Mouse (Mus musculus): ENCODE measurements around the gene Xpc. TPM values are rescaled to one million over a fixed set of nuclear protein-coding genes. Genes with fewer than 3 reads are reported as not detected.
A peak's percentile ranks its signal among the peaks of the same experiment; 100 is the strongest.

Gene Xpc
- polyA plus RNA-seq (2012; rRNA removed), result 14.0 and 16.1 TPM in 2 replicates

DNA sequence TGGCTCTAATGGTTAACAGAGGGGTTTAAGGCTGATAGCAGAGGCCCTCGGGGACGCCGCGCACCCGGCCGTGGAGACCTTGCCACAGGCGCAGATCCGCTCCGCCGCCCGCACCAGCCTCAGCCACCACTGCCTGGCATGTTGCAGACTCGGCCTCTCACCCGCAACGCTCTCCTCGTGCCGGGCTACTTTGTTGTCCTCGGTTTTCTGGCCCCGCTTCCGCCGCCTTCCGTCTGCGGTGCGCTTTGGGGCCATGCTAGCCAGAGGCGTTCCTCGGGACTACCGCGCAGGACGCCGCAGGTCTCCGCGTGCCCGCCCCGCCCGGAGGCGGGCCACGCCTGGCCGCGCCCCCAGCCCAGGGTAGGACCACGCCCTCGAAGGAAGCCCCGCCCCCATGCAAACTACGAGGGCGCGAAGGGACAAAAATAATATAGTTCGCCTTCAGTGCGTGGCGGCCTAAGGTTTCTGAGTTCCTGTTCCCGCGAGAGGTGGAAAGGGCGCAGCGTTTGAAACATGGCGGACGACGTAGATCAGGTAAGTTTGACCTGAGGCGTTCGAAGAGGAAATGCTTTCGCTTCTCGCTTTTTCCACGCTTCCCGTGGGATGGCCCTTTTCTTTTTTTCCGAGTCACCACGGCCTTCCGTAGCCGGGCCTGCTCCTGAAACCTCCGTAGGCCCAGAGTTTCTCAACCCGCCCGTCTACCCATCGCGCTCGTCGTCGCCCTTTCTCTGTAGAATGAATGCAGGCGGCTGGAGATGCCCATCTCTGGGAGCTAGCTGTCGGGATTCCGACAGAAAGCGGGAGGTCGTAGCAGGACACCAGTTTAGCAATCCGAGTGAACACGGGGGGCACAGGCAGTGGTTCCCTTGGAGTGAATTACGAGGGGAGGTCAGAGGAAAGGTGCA lies at the start of gene Xpc, which contains the start of gene Lsm3:
Gene Xpc, minus strand, starts transcription at position 344 of the 905 bp plus-strand sequence.
Gene Lsm3, plus strand, starts transcription at position 384 of the 905 bp plus-strand sequence.
- peak; percentile 95 to 100 for DNase-seq (ENCODE audit: extremely low spot score in 1 of 2, low spot score in 1 of 2)

DNA sequence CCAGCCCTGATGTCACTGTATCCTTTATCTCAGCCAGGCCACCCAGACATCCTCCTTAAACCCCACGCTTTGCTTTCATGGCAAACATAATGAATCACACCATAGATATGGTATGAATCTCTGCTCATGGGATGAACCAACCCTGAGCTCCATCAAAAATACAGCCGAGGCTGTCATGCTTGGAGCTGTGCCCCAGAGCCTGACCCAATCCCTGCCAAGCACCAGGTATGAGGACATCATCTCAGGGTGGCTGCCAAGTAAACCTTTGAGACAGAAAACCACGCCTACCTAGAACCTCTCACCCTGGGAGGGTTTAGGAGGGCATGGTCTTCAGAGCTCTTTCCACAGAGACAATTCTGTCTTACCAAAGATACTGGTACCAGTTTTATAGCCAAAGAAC lies 47.3 kb upstream of the Xpc start:
- DNase-seq (ENCODE audit: extremely low spot score in 1 of 2, low spot score in 1 of 2), result no peak

DNA sequence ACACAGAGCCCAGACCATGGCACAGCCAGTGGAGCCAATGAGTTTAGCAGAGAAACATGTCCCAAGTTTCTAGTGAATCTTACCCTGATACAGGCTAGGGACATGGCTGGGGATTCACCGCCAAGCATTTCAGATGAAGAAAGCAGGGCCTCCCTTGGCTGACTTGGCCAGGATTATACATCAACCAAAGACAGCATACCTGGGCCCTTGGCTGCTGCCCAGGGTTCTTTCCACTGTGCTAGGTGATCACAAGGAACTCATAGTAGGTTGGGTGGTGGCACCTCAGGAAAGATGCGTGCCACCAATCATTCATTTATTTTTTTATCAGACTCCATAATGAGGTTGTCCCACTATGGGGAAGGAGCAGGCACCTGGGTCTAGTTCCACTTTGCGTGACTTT lies 44.5 kb upstream of the Xpc start:
- no peak for DNase-seq (ENCODE audit: extremely low spot score in 1 of 2, low spot score in 1 of 2)

DNA sequence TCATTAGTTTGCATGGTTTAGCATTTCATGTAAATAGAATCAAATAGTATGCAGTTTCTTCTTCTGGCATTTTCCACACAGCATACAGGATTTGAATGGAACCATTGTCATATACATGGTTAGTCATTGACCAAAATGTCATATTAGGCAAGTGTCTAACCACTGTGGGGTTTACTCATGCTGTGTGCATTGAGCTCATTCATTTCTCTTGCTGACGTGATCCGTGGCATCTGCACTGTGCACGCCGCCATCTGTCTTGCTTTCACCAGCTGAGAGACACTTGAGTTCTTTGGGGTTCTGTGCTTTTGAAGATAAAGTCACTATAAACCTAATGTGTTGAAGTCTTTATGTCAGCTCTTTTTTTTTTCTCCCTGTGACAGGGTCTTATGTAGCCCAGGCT lies 43.7 kb upstream of the Xpc start:
- DNase-seq (ENCODE audit: extremely low spot score in 1 of 2, low spot score in 1 of 2), result peak; percentile 28 to 79

DNA sequence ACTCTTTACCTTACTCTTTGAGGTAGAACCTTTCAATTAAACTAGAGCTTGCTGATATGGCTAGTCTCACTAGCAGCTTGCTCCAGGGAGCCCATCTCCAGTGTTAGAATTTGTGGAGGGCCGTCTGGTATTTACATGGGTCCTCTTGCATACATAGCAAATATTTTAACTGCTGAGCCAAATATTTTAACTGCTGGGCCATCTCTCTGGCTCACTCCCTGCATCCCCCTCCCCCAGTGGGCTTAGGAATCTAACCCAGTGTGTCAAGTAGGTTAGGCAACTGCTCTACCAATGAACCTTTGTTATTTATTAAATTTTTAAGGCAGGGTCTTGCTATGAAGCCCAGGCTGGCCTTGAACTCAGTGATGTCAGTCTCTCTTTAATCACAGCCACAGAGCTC lies 42.9 kb upstream of the Xpc start:
- DNase-seq (ENCODE audit: extremely low spot score in 1 of 2, low spot score in 1 of 2), result no peak

DNA sequence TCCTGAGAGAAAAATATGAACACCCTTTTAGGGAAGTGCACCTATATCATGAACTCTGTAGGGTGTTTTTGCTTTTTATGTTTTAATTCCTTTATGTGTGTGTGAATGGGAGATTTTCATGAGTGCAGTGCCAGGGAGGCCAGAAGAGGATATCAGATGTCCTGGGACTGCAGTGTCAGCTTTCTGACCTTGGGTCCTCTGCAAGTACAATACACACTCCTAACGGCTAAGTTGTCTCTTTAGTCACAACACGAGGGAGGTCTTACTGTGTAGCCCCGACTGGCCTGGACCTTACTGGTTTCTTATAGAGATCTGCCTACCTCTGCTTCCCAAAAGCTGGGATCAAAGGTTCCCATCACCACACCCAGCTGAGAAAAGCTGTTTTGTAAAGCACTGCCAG lies 37.0 kb upstream of the Xpc start:
- DNase-seq (ENCODE audit: extremely low spot score in 1 of 2, low spot score in 1 of 2), result no peak

DNA sequence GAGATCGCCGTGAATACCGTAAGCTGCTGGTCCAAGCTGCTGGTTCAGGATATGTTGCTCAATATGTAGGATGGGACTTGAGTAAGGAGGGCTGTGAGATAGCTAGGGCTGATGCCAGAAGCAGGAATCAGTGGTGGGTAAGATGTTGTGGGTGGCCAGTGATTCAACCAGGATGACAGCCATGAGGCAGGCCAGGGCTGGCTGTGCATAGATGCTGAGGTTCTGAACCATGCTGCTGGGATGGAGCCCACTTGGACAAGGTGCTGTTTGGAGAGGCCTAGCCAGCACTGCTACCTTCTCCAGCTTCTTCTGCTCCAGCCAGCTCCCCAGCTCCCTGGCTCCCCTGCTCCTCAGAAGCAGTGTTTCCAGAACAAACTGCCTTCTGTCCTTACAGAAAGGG lies 36.0 kb upstream of the Xpc start:
- peak in 1 of 2 experiments; percentile 12 for DNase-seq (ENCODE audit: extremely low spot score in 1 of 2, low spot score in 1 of 2)

DNA sequence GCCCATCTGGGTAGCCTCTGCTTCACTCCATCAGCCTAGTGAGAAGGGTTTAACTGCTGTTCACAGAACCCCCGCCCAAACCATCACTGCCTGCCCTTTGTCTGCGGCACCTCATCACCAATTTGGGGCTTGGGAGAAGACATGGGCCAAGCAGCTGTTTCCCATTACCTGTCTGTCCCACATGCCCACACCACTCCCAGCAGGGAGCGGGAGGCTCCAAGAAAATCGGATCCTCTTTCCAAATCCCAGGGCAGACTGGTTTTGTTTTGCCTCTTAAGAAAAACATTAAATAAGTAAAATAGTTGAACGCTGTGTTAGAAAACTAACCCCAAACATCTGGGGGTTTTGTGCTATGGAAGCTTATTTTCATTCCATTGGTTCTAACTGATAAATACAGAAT lies 33.9 kb upstream of the Xpc start:
- no peak for DNase-seq (ENCODE audit: extremely low spot score in 1 of 2, low spot score in 1 of 2)

DNA sequence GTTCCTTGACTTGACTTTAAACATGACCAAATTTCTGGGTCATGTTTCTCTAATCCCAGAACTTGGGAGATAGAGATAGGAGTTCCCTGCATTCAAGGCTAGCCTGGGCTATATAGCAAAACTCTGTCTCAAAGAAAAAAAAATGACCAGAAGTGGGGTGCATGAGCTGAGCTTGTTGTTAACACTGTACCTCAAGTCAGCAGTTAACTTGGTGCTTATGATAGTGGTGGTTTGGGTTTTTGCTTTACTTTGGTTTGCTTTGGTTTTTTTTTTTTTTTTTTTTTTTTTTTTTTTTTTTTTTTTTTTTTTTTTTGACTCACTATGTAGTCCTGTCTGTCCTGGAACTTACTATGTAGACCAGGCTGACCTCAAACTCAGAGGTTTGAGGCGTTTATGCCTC lies 31.6 kb upstream of the Xpc start:
- no peak for DNase-seq (ENCODE audit: extremely low spot score in 1 of 2, low spot score in 1 of 2)

DNA sequence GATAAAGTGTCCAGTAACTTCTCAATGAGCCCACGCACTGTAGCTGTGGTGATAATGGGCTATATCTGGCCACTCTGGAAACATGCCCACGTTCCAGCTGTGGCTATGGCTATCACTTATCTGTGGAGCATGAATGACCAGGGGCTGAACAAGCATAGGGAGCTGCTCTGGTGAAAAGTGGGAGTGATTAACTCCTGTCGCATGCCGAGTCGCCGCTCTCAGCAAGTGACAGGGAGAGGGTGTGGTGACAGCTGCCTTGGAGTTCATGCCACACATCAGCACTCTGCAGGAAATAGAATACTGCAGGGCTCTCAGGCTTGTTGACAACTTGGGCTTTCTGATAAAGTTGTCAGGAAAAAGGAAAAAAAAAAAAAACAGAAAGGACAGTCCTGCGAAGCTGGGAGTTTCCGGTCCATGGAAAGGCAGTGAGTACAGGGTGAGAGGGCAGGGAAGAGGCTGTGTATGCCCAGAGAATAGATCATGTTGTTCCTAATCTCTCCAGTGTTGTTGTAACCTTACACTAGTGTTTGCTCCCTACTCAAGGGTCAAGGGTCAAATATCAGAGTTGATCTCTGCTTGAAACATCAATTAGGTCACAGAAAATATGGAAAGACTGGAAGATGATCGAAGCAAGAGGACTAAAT lies 30.7 kb upstream of the Xpc start:
- no peak for DNase-seq (ENCODE audit: extremely low spot score in 1 of 2, low spot score in 1 of 2)

DNA sequence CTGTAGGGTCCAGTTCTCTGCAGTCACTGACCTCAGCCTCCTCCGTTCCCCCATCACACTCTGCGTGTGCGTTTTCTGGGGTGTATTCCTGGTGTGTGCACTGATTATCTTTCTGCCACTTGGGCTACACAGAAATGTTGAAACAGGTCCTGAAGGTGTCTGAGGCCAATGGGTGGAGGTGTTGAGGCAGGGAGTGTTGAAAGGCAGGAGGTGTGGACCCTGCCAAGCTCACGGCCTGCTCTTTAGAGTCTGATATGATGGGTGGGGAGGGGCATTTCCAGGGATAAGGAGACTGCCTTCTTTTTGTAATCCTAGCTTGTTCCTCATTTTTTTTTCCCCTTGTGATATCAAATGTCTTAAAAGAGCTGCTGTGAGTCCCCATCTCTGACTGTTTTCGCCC lies 27.4 kb upstream of the Xpc start:
- DNase-seq (ENCODE audit: extremely low spot score in 1 of 2, low spot score in 1 of 2), result no peak

DNA sequence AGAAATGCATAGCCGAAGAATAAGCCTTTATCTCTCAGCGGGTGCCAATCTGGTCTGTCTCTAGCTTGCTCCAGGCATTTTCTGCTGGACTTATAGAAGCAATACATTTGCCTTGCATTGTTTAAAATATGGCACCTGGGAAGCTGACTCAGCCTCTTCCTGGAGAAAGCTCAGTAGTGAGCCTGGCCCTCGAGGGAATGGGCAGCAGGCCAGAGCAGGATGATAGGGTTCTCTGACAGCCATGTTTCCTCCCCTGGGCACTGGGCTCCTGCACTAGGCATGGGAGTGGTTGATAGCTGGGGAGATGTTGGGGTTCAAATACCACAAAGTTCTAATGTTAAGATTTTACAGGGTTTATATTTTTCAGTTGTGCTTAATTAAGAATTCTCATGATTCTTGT lies 25.6 kb upstream of the Xpc start:
- no peak for DNase-seq (ENCODE audit: extremely low spot score in 1 of 2, low spot score in 1 of 2)

DNA sequence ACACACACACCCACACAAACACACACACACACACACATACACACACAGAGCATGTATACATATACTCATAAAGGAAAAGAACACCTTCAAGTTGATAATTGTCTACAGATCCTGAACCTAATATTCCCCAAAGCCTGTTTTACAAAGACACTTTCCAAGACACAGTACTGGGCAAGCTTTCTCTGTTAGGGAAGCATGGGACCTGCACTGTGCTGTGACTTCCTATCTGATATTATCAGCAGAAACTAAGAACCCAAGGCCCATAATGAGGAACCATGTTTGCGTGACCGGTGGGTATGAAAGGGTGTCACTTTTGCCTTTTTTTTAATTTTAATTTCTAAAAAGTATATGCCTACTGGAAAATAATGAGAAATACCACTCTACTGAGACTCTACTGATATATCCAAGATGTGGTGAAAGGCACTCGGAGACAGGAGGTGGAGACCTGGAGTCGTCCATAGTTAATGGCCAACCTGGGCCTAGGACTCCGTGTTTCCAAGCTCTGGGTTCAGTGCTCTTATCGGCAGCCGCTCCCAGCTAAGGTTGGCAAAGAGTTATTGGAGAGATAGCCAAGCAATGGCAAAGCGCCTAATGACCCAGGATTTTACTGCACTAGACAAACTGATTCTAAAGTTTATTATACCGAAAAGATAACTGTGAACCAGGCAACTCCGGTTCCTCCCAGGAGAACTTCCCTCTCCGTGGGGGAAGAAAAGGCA lies 20.5 kb upstream of the Xpc start:
- no peak for DNase-seq (ENCODE audit: extremely low spot score in 1 of 2, low spot score in 1 of 2)

DNA sequence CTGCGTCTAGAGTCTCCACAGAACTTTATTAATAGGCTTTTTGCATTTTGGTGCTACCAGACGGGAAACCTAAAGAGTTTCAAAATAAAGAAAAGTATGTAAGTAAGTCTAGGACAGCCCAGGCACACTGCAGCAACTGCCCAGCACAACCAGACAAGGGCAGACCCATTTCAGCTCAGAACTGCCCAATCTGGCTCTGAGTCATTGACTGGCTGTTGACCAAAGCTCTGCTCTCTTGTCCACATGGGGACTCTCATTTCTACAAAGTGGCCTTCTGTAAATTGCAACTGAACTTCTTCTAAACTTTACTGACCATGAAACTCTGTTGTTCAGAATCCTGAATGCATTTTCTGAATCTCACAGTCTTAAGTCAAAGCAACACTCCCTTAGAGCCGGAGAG lies 19.5 kb upstream of the Xpc start:
- no peak for DNase-seq (ENCODE audit: extremely low spot score in 1 of 2, low spot score in 1 of 2)

DNA sequence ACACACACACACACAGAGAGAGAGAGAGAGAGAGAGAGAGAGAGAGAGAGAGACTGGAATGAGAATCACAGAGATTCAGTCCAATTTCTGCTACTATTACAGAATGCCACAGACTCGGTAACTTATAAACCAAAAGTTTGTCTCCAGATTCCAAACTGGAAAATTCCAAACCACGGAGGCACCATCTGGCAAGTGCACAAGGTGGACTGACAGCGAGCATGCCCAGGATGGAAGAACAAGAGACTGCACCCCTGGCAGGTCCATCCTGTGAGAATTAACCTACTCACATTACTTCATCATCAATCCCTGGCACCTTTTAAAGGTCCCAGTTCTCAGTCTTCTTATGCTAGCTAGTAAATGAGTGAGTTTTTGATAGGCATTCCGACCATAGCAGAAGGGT lies 18.6 kb upstream of the Xpc start:
- DNase-seq (ENCODE audit: extremely low spot score in 1 of 2, low spot score in 1 of 2), result no peak

DNA sequence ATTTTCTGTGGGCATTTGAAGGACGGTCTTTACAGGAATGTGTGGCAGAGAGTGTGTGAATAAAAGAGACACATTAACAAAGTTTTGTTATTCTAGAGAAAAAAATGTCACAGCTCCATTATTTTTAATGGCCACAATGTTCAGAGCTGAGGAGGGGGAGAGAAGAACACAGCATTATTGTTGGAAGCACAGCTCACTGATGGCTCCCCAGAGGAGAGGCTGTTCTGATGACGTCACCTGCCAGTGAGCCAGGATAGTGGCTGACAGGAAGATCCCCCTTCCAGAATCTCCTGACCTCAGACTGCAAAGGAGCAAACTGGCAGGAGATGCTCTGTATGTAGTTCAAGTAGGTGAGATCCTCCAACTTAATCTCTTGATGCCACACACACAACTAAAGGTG lies 18.1 kb upstream of the Xpc start:
- DNase-seq (ENCODE audit: extremely low spot score in 1 of 2, low spot score in 1 of 2), result no peak

DNA sequence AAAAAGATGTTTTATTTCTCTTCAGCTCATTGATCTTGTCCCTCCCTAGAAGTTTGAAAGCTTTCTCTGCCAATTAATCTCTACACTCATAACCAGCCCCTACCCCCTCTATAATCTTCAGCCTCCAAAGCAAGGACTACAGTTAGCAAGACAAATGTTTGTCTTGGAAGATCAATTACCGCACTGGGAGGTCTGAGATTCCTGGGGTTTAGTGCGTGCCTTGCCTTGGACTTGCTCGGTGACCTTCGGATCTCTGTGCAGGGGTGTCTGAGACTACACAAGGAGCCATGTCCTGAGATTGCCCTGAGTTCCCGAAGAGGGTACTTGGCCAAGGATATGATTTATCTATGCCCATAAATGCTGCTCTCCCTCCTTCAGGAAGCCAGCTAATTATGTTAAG lies 17.7 kb upstream of the Xpc start:
- no peak for DNase-seq (ENCODE audit: extremely low spot score in 1 of 2, low spot score in 1 of 2)

DNA sequence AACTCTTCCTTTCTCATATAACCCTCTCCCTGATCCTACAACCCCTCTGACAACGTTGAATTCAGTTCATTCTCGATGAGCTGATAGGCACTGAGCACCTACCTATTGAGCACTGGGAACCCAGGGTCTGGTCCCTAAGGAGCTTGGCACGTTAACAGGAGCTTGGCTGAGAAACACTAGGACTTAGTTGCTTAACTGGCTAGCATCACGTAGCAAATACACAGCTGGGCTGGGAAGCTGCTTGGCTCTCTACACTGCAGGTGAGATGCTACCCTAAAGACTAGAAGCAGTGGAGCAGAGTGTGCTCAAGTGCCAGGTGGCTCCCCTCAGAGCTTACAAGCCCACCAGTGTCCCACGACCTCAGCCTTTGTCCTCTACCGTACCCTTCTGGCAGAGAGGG lies 17.0 kb upstream of the Xpc start:
- DNase-seq (ENCODE audit: extremely low spot score in 1 of 2, low spot score in 1 of 2), result no peak

DNA sequence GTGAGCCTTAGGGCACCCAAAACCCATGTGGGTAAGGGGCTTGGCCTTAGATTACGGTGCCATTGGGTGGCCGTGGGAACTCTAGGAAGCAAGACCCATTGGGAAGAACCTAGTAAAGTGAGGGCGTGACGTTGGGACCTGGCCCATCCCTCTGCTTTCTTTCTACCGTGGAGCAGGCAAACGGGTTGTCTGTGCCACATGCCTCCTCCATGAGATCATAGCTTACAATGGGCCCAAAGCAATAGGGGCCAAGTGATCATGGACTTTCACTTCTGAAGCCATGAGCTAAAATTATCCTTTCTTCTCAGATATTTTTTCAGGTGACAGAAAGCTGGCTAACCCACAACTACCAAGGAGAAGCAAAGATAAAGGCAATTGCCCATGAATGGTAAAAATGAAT lies 15.6 kb upstream of the Xpc start:
- DNase-seq (ENCODE audit: extremely low spot score in 1 of 2, low spot score in 1 of 2), result no peak

DNA sequence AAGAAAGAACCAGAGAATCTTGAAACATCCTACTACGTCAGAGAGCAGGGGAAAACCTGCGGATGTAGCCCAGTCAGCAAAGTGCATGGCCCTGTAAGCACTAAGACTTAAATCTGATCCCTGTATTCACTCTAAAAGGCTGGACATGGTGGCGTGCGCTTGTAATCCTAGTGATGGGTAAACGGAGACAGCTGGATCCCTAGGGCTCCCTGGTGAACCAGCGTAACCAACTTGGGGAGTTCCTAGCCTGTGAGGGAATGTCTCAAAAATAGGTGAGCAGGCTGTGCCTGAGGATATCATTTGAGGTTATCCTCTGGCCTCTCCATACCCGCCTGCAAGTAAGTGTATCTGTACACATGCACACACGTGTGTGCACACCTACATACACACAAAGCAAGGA lies 15.0 kb upstream of the Xpc start:
- no peak for DNase-seq (ENCODE audit: extremely low spot score in 1 of 2, low spot score in 1 of 2)

DNA sequence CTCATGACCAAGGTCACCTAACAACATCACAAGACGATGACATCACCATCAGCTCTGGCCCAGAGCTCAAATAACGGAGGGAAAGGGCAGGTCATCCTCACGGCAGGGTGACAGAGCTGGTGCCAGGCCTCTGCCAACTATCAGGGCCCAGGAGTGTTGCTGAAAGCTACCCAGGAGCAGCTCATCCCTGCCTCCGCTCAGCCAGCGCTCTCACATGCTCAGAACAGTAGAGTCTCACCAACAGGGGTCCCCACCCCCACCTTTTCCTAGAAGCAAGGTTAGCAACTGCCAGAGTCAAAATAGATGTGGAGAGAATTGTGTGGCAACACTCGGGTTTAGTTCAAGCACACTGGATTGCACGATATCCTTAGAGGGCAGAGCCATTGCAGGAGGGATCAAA lies 12.6 kb upstream of the Xpc start:
- no peak for DNase-seq (ENCODE audit: extremely low spot score in 1 of 2, low spot score in 1 of 2)

Data from frontal cortex, adult 2 months (tissue).